Mouse (Mus musculus) T-helper 2 cell (primary cell): ENCODE measurements around the gene Agpat1.

ENCODE experiments used
- in situ Hi-C: fragments of 300-600 bp; cut with MboI, MseI; formaldehyde crosslinking; loops from one replicate; pipeline ENCODE4 v1.15.1; 2025; ENCODE audit warnings: high pct_unique_total_duplicates

The Agpat1 gene

DNA sequence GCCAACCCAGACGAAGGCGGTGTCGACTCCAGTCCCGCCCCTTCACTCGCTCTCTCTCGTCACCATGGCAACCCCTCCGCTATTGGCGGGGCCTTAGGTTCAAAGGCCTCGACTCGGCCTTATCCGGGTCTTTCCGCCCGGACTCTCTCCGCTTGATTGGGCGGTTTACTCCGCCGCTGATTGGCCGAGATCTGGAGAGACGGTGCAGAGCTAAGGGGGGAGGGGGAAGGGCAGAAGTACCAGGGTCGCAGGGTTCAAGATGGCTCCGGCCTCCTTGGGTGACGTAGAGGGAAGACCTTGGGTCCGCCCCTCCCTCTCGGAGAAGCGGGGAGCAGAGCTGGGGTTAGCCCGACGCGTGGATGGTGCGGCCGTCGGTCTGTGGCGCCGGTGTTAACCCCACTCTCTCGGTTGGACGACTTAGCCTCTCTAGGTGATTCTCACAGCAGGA is at the start of gene Agpat1:
Gene Agpat1, plus strand, starts transcription at position 202 of the 448 bp plus-strand sequence.
- in situ Hi-C loops: no loop called here

DNA sequence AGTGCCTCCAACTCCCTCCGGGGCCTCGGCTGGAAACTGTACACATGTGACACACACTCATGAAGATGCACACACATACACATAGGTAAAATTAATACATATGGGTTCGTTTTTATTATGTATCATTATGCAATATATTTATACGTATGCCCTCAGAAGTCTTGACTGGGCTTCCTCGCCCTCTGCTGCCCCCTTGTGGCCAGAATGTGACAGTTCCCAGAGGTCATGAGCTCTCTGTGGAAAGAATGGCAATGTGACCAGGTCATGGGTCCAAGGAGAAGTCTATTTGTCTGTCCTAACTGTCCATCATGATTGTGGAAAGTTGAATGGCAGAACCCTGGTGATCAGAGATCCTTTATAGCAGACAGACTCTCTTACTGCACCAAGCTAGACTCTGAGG is 48.6 kb upstream of the Agpat1 start:
- in situ Hi-C loops: no loop called here

DNA sequence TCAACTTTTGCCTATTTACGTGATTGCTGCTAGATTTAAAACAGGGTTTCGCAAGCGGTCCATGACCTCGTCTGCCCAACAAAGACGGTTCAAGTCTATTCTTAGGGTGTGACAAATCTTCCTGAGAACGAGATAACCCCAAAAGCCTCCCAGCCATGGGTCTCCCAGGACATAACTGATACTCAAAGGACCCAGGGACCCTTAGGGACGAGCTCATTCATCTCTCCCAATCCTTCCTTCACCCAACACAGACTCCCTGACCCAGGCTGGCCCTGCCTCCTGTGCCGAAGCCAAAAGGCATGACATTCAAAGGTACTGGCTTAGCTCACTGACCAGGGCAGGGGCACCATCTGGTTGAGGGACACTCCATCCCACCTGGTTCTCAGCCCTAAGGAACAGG is 47.7 kb upstream of the Agpat1 start:
- in situ Hi-C loops: no loop called here

DNA sequence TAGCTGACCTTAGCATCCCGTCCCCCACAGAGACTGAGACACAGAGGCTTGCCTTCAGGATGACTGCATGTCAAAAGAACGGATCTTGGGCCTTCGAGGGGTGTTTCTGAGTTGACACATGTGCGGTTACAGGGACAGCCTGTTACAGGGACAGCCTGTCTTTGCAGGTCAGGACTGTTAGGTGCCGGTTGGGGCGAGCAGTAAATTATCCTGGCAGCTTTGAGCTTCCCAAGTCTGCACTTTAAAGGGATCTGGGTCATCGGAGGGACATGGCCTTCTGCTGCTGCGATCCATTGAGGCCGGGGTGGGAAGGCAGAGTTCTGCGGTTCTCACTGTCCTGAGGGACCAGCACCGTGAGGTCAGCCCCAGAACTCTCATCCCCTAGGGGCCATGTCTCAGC is 46.7 kb upstream of the Agpat1 start:
- in situ Hi-C loops: no loop called here

DNA sequence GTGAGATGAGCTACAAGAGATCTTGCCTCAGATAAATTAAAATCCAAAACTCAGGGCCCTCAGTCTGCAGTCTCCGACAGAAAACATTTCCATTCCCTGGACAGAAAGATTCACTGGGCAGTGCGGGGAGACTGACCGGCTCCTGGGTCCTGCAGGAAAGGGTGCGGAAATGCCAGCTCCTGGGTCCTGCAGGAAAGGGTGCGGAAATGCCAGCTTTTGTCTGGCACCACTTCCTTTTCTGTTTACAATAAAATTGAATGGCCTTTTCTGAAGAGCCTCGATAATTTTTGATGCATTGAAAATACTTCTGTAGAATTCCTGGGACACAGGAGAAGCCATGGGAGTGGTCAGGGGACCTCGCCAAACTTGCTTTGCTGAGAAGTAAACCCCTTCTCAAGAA is 44.9 kb upstream of the Agpat1 start:
- in situ Hi-C loops: no loop called here

DNA sequence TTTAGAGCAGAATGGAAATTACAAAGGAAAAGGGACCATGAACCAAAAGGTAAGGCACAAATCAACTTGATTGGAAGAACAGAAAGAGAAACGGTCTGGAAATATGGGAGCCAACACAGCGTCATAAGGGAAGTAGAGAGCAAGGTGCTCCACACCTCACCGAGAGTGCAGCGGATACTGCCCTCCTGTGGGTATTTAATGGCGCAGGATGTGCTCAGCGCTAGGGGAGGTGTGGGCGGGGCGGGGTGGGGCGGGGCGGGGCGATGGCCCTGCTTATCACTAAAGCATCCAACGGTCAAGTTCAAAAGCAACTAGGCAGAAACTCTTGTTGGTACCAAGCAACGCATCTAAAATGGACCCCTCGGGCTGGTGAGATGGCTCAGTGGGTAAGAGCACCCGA is 44.2 kb upstream of the Agpat1 start:
- in situ Hi-C loops: no loop called here

DNA sequence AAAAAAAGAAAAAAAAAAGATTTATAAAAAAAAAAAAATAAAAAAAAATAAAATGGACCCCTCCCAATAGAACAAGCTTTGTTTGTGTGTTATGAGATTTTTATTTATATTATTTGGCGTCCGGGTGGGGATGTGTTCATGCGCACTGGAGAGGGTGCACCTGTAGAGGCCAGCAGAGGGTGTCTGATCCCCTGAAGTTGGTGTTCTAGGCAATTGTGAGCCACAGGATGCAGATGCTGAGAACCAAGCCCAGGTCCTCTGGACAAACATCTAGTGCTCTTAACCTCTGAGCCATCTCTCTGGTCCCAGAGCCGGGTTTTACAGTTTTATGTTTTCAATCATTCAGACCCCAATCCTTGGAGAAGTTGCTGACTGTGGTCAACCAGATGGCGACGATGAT is 43.6 kb upstream of the Agpat1 start:
- in situ Hi-C loops: no loop called here

DNA sequence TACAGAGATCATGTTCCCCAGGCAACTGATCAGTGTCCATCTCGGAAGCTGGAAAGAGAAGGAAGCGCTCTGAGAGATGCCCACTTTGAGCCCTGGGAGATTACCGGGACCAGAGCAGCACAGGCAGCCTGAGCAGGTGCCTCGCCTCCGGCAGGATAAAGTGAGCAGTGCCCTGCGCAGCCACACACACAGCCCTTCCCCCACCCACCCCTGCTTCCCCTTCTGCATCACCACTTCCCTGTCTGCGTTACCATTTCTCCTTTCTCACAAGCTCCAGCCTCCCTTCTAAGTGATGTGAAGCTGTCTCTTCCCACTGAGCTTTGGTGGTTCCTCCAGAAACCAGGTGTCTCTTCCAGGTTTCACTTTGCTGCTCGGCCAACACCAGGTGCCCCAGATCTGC is 42.9 kb upstream of the Agpat1 start:
- in situ Hi-C loops: no loop called here

DNA sequence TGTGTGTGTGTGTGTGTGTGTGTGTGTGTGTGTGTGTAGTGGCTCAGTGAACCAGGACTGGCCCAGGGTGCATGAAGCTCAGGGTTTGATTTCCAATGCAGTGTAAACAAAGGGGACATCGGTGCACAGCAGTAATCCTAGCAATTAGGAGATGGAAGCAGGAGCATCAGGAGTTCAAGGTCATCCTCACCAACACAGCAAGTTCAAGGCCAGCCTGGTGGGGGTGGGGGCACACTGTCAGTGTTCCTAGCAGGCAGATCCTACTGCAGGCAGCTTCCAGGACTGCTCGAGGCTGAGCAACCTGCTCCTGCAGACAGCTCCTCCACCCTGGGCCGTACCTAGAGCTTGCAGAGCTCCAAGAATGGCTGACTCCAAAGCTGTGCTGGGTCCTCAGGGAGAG is 41.5 kb upstream of the Agpat1 start:
- in situ Hi-C loops: no loop called here

DNA sequence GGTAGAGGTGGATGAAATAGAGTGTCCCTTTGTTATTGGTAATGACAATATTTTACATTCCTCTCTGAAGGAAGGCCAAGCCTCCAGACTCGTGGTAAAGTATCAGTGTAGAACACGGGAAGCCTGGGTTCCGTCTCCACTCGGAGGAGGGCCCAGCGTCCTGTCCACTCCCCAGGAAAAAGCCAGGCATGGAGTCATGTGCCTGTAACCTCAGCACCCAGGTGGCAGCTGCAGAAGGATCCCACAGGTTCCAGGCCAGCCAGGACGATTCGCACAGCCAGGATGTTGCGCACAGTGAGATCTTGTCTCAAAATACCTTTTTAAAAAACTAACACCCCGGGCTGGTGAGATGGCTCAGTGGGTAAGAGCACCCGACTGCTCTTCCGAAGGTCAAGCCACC is 40.7 kb upstream of the Agpat1 start:
- in situ Hi-C loops: no loop called here

DNA sequence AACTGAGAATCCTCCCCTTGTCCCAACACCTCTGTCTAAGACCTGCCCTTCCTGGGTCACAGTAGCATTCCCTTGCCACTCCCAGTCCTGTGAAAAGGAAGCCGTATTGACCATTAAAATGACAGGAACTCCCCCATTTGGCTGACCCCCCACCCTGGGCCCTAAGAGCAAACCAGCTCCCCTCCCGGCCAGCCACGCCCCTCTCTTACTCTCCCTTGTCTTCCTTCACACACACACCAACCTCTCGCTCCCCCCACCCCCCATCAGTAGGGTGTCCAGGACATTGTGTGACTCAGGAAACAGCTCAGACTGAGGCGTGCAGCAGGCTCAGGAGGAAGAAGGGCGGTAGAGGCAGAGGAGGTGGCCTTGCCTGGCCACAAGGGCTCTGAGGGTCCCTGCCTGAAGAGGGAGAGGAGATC is 40.0 kb upstream of the Agpat1 start, which contains the start of gene Notch4:
Gene Notch4, plus strand, starts transcription at position 266 of the 419 bp plus-strand sequence.
- in situ Hi-C loops: no loop called here

DNA sequence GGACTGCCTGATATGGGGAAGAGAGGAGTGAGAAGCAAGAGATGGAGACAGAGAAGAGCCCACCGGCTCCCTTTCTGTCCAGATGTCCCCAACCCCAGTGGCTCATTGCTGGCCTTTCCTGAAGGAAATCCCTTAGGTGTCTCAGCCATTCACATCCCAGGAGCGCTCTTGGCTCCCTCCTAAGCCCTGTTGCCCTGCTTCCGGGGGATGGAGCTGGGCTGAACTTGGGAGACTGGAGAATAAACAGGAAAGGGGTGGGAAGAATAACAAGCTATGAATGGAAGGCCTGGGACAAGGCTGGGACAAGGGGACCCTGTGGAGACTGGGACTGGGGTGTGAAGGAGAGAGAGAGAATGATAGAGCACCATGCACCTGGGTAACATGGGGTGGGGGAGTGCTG is 39.3 kb upstream of the Agpat1 start:
- in situ Hi-C loops: loop anchor here (5.0 kb wide), 1 partner anchor 122 kb away; no protein-coding TSS in a partner anchor

DNA sequence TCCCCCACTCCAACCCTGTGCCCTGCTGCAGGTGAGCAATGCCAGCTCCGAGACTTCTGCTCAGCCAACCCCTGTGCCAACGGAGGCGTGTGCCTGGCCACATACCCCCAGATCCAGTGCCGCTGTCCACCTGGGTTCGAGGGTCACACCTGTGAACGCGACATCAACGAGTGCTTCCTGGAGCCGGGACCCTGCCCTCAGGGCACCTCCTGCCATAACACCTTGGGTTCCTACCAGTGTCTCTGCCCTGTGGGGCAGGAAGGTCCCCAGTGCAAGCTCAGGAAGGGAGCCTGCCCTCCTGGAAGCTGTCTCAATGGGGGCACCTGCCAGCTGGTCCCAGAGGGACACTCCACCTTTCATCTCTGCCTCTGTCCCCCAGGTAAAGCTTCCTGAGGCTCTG is 36.8 kb upstream of the Agpat1 start:
- in situ Hi-C loops: loop anchor here (5.0 kb wide), 1 partner anchor 125 kb away; no protein-coding TSS in a partner anchor

DNA sequence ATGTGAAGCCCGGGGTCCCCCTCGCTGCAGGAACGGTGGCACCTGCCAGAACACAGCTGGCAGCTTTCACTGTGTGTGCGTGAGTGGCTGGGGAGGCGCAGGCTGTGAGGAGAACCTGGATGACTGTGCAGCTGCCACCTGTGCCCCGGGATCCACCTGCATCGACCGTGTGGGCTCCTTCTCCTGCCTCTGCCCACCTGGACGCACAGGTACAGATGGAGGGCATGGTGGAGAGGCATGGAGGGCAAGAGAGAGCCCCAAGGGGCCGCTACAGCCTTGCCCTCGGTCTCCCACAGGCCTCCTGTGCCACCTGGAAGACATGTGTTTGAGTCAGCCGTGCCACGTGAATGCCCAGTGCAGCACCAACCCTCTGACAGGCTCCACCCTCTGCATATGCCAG is 35.6 kb upstream of the Agpat1 start:
- in situ Hi-C loops: loop anchor here (5.0 kb wide), 1 partner anchor 126 kb away; no protein-coding TSS in a partner anchor

DNA sequence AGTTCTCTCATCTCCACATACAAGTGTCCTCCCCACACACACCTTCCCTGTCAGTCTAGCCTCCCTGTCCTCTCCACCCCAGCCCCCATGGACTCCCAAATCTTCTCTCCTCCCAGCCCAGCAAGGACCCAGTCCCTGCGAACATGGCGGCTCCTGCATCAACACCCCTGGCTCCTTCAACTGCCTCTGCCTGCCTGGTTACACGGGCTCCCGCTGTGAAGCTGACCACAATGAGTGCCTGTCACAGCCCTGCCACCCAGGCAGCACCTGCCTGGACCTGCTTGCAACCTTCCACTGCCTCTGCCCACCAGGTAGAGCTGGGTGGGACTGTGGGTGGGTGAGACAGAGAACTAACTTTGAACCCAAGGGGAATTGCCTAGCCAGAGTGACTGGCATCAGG is 34.1 kb upstream of the Agpat1 start:
- in situ Hi-C loops: loop anchor here (5.0 kb wide), 1 partner anchor 128 kb away; no protein-coding TSS in a partner anchor

DNA sequence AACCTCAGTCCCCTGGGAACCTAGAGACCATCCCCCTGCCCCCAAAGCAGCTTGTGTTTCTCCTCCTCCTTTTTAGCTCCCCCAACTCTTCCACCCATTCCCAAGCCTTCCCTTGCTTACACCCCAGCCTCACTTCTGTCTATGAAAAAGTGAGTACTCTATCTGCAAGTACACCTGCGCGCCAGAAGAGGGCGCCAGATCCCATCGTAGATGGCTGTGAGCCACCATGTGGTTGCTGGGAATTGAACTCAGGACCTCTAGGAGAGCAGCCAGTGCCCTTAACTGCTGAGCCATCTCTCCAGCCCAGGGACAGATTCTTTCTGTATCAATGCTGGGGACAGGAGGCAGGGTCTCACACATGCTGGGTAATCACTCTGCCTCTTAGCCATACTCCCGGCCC is 32.2 kb upstream of the Agpat1 start:
- in situ Hi-C loops: no loop called here

DNA sequence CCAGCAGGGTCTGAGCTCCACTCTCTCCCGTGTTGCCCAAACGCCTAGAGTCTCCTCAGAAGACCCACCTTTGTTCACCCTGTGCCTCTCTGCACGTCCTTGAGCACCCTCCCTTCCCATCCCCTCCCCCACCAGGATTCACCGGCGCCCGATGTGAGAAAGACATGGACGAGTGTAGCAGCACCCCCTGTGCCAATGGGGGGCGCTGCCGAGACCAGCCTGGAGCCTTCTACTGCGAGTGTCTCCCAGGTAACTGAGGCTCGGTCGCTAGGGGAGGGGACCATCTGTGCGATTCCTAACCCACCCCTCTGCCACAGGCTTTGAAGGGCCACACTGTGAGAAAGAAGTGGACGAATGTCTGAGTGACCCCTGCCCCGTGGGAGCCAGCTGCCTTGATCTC is 31.7 kb upstream of the Agpat1 start:
- in situ Hi-C loops: no loop called here

DNA sequence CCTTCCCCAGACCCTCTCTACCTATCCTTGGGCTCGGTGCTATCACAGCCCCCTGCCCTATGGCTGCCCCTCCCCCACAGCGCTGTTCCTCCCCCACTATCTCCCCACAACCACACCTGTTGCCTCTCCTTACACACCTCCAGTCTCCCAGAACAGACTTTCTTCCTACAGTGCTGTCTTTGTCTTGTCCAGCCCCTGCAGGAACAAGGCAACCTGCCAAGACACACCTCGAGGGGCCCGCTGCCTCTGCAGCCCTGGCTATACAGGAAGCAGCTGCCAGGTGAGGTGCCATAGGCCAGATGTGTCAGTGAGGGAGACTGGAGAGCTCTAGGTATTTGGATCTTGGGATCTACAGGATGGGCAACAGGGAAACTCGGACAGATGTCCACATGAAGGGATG is 27.5 kb upstream of the Agpat1 start:
- in situ Hi-C loops: no loop called here

DNA sequence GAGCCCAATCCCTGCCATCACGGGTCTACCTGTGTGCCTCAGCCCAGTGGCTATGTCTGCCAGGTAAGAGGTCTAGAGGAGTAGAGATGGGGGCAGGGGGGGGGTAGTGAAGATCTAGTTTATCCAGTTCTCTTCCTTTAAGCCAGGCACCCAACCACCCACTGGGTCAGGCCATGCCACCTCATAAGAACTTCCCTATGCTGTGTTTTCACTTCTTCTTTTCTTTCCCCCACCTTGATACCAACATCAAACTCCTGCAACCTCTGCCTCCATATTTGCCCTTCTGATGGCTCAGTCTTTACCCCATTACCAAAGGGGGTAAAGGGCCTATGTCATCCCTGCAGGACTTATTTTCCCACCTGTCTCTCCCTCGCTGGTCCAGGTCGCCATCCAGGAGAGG is 26.0 kb upstream of the Agpat1 start:
- in situ Hi-C loops: no loop called here

DNA sequence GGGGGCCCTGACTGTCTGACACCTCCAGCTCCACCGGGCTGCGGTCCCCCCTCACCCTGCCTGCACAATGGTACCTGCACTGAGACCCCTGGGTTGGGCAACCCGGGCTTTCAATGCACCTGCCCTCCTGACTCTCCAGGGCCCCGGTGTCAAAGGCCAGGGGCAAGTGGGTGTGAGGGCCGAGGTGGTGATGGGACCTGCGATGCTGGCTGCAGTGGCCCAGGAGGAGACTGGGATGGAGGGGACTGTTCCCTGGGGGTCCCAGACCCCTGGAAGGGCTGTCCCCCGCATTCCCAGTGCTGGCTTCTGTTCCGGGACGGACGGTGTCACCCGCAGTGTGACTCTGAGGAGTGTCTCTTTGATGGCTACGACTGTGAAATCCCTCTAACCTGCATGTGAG is 21.5 kb upstream of the Agpat1 start:
- in situ Hi-C loops: no loop called here

DNA sequence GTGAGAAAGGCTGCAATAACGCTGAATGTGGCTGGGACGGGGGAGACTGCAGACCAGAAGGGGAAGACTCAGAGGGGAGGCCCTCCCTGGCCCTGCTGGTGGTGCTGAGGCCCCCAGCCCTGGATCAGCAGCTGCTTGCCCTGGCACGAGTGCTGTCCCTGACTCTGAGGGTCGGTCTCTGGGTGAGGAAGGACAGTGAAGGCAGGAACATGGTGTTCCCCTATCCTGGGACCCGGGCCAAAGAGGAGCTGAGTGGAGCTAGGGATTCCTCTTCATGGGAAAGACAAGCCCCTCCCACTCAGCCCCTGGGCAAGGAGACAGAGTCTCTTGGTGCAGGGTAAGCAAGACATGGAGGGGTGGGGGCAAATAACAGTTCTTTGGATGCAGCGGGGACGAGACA is 20.7 kb upstream of the Agpat1 start:
- in situ Hi-C loops: no loop called here

DNA sequence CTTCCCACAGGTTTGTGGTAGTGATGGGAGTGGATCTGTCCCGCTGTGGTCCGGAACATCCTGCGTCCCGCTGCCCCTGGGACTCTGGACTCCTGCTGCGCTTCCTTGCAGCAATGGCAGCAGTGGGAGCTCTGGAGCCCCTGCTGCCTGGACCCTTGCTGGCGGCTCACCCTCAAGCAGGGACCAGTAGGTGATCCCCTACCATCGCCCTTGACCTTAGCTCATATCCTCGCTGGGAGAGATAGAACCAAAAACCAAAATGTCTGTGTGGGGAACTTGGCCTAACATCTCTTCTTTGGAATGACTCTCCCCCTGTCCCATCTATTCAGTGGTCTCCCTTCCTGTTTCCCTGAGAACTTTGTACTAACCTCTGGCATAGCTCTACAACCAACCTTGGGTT is 20.2 kb upstream of the Agpat1 start:
- in situ Hi-C loops: no loop called here

DNA sequence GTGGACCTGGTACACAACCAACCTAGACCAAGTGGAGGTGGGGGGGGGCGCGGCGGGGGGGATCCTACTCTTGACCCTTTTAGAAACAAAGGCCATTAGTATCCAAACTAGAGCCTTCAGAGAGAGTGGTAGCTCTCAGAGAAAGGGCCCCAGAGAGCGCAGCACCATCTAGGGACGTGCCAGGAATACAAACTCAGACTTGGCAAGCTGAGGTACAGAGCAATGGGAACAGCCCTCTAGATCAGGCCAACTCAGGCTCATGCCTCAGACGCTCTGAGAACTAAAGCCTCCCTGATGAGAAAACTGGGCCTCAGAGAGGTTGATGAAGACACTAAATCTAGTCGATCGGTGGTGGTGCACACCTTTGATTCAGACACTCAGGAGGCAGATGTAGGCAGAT is 18.9 kb upstream of the Agpat1 start:
- in situ Hi-C loops: no loop called here
